Mouse (Mus musculus): ENCODE data around the gene Cyp4a12b.
A peak's percentile ranks its signal among the peaks of the same experiment; 100 is the strongest.
"Not testable (repeated sequence)": the region's sequence is repeated elsewhere in the genome, so short reads cannot be mapped to it uniquely, and the experiment has no call there.

Cyp4a12b gene

DNA sequence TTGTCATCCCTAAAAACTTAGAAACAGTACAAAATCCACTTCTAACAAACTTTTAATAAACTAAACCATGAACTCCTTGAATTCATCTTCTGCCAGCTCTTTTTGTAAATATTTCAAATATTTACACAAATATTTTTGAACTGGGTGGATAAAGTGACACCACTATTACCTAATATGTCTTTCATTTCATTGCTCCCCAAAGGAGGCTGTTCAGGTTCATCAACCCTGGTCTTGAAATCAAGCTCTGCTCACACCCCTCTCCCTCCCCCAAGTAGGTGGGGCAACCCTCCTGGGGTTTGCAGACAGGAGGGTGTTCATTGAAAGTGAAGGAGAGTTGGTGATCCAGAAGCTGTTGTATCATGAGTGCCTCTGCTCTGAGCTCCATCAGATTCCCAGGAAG, at the start of gene Cyp4a12b:
Gene Cyp4a12b (plus strand): TSS at position 301 of the 400 bp plus-strand sequence.
- DNase-seq (ENCODE audit: low read depth, low spot score): not testable (repeated sequence)

DNA sequence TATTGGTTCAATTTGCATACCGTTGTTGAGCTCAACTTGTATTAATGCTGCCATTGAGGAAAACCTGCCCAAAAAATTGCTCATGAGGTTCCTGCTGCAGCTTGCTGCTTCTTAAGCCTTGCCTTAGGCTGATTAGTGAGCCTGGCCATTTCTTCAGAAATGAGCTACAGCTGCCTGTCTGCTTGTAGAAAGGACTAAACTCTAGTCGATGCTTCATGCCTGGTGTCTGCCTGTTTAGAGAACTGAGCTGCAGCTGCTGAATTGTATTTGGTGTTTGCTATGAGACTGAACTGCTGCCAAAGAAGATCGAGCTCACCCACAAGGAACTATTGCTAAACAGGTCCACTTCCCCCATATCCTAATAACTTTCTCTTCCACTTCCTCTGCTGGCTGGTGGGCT, 45.8 kb upstream of the Cyp4a12b start:
- not testable (repeated sequence) for DNase-seq (ENCODE audit: low read depth, low spot score)

DNA sequence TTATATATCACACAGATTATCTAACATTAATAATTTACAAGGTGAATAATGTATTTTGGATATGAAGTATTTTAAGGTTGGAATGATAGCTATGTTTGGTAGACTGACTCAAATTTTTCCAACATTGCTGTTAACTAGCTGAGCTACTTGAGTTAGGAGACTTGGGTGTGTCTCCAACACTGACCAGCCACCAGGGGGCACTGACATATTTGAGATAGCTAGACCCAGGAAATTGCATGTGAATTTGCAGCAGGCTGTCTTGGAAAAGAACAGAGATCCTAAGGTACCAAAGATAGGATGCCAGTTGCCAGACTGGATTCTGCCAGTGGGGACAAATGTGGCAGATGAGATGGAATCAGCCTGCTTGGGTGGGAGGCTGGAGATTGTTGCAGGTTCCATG, 43.4 kb upstream of the Cyp4a12b start:
- DNase-seq (ENCODE audit: low read depth, low spot score): peak; percentile 8

DNA sequence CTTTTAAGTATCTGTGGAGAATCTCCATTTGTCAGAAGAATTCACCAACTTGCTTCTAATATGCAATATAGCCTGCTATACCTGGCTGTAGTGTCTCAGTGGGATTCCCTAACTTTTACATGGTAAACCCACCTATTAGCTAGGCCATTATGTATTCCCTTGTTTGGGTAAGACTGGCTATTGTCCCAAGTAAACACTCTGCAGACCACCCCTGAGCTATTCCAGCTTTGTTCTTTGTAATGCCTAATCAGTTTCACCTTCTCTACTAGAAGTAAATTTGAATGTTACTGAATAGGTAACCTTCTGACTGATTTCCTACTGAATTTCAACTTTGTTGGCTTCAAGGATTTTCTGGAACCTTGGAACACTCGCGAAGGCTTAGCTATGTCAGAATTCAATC, 15.2 kb upstream of the Cyp4a12b start:
- DNase-seq (ENCODE audit: low read depth, low spot score): not testable (repeated sequence)

DNA sequence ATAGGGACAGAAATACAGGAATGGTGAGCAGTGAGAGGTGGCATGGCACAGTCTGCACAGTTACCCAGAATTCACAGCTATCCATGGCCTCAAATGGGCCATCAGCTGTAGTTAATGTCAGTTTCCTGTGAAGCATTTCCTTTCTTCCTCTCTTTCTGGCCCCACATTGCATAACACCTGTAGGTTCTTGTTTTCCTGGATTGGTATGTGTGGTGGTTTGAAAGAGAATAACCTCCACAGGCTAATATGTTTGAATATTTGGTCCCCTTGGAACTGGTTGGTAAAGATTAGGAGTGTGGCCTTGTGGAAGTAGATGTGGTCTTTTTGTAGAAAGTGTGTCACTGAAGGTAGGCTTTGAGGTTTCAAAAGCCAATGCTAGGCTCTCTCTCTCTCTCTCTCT, 14.5 kb upstream of the Cyp4a12b start:
- not testable (repeated sequence) for DNase-seq (ENCODE audit: low read depth, low spot score)

DNA sequence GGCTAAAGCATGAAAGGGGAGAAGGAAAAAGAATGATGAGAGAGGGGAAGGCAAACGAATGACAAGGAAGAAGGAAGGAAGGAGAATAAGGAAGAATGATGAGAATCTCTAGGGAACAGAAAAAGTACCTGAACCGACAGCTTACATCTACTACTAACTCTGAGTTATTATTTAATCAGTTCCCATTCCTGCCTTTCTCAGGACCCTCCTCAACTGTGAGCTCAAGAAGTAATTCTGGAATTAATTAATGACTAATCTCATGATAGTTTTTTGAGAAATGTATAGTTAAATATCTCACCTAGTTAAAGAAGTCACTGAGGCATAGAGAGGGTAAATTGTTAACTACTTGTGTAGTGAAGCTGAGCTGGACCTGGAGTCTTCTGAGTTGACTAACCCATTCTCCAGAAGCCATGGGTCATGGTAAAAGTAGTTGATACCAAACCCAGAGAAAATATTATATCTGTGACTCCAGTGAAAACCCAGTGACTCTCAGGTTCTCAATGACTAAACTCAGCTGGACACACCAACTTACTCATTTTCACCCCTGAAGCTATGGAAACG, 39.2 kb downstream of the Cyp4a12b start:
- no peak for DNase-seq (ENCODE audit: low read depth, low spot score)

DNA sequence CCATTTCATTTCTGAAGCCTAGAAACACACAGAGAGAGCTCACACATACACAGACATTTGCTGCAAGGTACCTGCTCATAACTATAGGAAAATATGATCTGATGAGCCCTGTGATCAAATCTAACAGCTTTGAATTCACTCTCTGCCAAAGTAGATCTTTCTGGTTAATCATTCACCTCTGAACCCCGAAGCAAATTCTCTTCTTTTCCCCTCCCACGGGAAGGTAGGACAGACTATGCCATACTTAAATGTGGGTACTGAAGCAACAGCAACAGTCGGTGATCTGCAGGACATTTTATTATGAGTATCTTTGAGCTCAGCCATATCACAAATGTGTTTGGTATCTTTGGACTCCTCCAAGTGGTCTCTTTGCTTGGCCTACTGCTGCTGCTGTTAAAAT, 40.9 kb downstream of the Cyp4a12b start, which contains the start of gene Cyp4a30b:
Gene Cyp4a30b (plus strand): TSS at position 301 of the 400 bp plus-strand sequence.
- DNase-seq (ENCODE audit: low read depth, low spot score): no peak

DNA sequence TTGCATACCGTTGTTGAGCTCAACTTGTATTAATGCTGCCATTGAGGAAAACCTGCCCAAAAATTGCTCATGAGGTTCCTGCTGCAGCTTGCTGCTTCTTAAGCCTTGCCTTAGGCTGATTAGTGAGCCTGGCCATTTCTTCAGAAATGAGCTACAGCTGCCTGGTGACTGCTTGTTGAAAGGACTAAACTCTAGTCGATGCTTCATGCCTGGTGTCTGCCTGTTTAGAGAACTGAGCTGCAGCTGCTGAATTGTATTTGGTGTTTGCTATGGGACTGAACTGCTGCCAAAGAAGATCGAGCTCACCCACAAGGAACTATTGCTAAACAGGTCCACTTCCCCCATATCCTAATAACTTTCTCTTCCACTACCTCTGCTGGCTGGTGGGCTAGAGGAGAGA, 62.2 kb downstream of the Cyp4a12b start:
- not testable (repeated sequence) for DNase-seq (ENCODE audit: low read depth, low spot score)

DNA sequence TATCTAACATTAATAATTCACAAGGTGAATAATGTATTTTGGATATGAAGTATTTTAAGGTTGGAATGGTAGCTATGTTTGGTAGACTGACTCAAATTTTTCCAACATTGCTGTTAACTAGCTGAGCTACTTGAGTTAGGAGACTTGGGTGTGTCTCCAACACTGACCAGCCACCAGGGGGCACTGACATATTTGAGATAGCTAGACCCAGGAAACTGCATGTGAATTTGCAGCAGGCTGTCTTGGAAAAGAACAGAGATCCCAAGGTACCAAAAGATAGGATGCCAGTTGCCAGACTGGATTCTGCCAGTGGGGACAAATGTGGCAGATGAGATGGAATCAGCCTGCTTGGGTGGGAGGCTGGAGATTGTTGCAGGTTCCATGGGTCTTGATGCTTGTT, 64.6 kb downstream of the Cyp4a12b start:
- peak; percentile 24 for DNase-seq (ENCODE audit: low read depth, low spot score)

DNA sequence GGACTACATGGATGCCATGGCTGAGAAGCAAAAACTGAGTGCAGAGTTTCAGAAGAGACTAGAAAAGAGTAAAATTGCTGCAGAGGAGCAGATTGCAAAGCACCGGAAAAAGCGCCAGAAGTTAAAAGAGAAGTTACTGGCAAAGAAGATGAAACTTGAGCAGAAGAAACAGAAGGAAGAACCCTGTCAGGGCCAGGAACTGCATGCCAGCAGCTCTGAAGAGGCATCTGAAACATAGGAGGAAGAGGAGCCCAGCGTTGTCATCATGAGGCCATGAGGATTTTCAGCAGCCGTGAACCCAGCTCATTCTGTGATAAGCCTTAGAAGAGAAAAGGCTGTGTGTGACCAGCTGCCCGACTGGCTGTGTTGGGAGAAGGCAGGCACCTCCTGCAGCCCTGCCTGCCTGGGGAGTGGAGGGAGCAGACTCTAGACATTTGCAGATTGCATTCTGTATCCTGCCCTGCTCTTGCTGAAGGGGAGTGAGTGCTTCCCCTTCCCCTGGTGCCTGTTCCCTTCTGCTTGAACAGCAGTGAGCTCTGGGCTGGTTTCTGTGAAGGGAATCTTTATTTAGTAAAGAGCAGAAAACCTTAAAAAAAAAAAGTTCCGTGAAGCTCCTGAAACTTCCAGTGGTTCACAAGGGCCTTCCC, 69.7 kb downstream of the Cyp4a12b start:
- peak; percentile 16 for DNase-seq (ENCODE audit: low read depth, low spot score)

Data from brain, adult 2 months (tissue).